Mouse (Mus musculus) ES-Bruce4 (cell line): ENCODE data around the gene Phf11b.

Experiments
- CTCF ChIP-seq: IDR thresholded peaks from one replicate; pipeline ENCODE4 v1.8.1; 2011; ENCODE audit warnings: low read depth, low read length
- EP300 ChIP-seq: IDR thresholded peaks from 2 replicates; pipeline ENCODE4 v1.6.1; 2011; ENCODE audit warnings: low read depth, low read length; ENCODE audit not compliant: insufficient read depth
- POLR2A ChIP-seq: IDR thresholded peaks from one replicate; pipeline ENCODE4 v1.8.1; 2011; ENCODE audit warnings: low read length; ENCODE audit not compliant: insufficient read depth

GRCm38 (mm10) chr14:59389532-59389931 lies 48.4 kb upstream of the Phf11b start:
- no peak for TF ChIP-seq CTCF
- TF ChIP-seq POLR2A = no peak
- TF ChIP-seq EP300 = no peak
